ENCODE assay signal across 8 mouse cellular contexts in the genomic region with DNA sequence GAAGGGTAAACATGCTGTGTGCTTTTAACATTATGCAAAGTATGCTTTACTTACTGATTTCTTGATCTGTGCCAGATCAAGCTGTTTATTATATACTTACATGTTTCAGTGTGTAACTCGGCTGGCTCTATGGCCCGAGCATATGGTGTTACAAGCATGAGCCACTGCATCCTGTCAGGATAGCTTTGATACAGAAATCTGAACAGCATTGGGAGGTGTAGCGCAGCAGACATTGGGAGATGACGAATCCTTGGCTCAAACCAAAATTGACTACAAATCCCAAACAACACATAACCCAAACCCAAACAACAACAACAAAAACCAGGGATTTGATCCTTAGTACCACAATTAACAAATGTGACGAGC. TPM values are rescaled to one million over a fixed set of nuclear protein-coding genes. Genes with fewer than 3 reads are reported as not detected.
DNase-seq lines count a peak whose midpoint lies in the region; ATAC-seq lines count a peak whose summit lies in the region.

No protein-coding gene starts in this region.

- no peaks in the 10 kb centered on the region for H3K9me3 ChIP-seq in kidney, embryonic 16.5 days (ENCODE audit: low read length)
- H3K9me3 ChIP-seq in hindbrain, embryonic 16.5 days (ENCODE audit: control insufficient read depth, low read length) = no peaks in the 10 kb centered on the region
- H3K9me3 ChIP-seq in midbrain, embryonic 16.5 days (replicated peaks; ENCODE audit: control insufficient read depth, low read length, poor library complexity, severe bottlenecking) = no peaks in the 10 kb centered on the region

- peak overlapping the region; percentile 82 for H3K4me2 ChIP-seq in kidney, embryonic 16.5 days (replicated peaks; ENCODE audit: low read depth, low read length)
- peak overlapping the region; percentile 89 for H3K4me2 ChIP-seq in hindbrain, embryonic 16.5 days (ENCODE audit: low read length)
- H3K4me2 ChIP-seq in midbrain, embryonic 16.5 days (ENCODE audit: low read length) = peak overlapping the region; percentile 91

- H3K4me3 ChIP-seq in kidney, embryonic 16.5 days (ENCODE audit: low read length) = peak overlapping the region; percentile 96
- peak overlapping the region; percentile 68 for H3K4me3 ChIP-seq in brown adipose tissue, adult 24 weeks (ENCODE audit: insufficient read depth, low read depth, low read length)
- peak overlapping the region; percentile 93 for H3K4me3 ChIP-seq in hindbrain, embryonic 16.5 days (ENCODE audit: low read length)
- H3K4me3 ChIP-seq in midbrain, embryonic 16.5 days (ENCODE audit: low read depth, low read length) = peak overlapping the region; percentile 85

- H3K27ac ChIP-seq in kidney, embryonic 16.5 days (ENCODE audit: low read length) = peak overlapping the region; percentile 91
- H3K27ac ChIP-seq in brown adipose tissue, adult 24 weeks (replicated peaks; ENCODE audit: low read depth, low read length) = peak overlapping the region; percentile 66
- H3K27ac ChIP-seq in hindbrain, embryonic 16.5 days (ENCODE audit: low read depth, low read length) = peak overlapping the region; percentile 84
- peak overlapping the region; percentile 82 for H3K27ac ChIP-seq in midbrain, embryonic 16.5 days (ENCODE audit: low read length)

- peaks cover 21% of the 10 kb centered on the region for H3K36me3 ChIP-seq in kidney, embryonic 16.5 days (ENCODE audit: insufficient read depth, low read length)
- H3K36me3 ChIP-seq in hindbrain, embryonic 16.5 days (ENCODE audit: control insufficient read depth, insufficient read depth, low read length) = peaks cover 18% of the 10 kb centered on the region
- H3K36me3 ChIP-seq in midbrain, embryonic 16.5 days (ENCODE audit: control insufficient read depth, insufficient read depth, low read length) = no peaks in the 10 kb centered on the region

- no peaks in the 10 kb centered on the region for H3K27me3 ChIP-seq in kidney, embryonic 16.5 days (ENCODE audit: insufficient read depth, low read length)
- H3K27me3 ChIP-seq in hindbrain, embryonic 16.5 days (replicated peaks; ENCODE audit: control insufficient read depth, insufficient read depth, low read length) = no peaks in the 10 kb centered on the region
- H3K27me3 ChIP-seq in midbrain, embryonic 16.5 days (ENCODE audit: control insufficient read depth, insufficient read depth, low read depth, low read length) = no peaks in the 10 kb centered on the region

- H3K9ac ChIP-seq in kidney, embryonic 16.5 days (replicated peaks; ENCODE audit: low read length) = peak overlapping the region; percentile 89
- H3K9ac ChIP-seq in hindbrain, embryonic 16.5 days (ENCODE audit: low read depth, low read length) = peak overlapping the region; percentile 88
- peak overlapping the region; percentile 87 for H3K9ac ChIP-seq in midbrain, embryonic 16.5 days (ENCODE audit: low read depth, low read length)

- peaks cover 19% of the 10 kb centered on the region for H3K4me1 ChIP-seq in kidney, embryonic 16.5 days (ENCODE audit: insufficient read depth, low read length)
- peaks cover 4% of the 10 kb centered on the region; the same call in 1 of the 2 replicates for H3K4me1 ChIP-seq in brown adipose tissue, adult 24 weeks (ENCODE audit: control insufficient read depth, insufficient read depth, insufficient read length, low read length)
- peaks cover 16% of the 10 kb centered on the region for H3K4me1 ChIP-seq in hindbrain, embryonic 16.5 days (ENCODE audit: control insufficient read depth, insufficient read depth, low read depth, low read length)
- H3K4me1 ChIP-seq in midbrain, embryonic 16.5 days (ENCODE audit: control insufficient read depth, insufficient read depth, low read length) = peaks cover 15% of the 10 kb centered on the region

- DNase-seq in kidney, adult 11 months = no peak
- DNase-seq in adrenal gland, adult (ENCODE audit: inconsistent age in 2 of 2, low spot score in 1 of 2) = no peak
- no peak for DNase-seq in cerebellum, postnatal 4 days (ENCODE audit: low spot score in 2 of 2)
- no peak for DNase-seq in cerebellum, adult 9-11 months

- WGBS in kidney, embryonic 16.5 days = 3% methylated on average over 5 of the region's 5 CpGs
- WGBS in hindbrain, embryonic 16.5 days = 6% methylated on average over 5 of the region's 5 CpGs
- WGBS in midbrain, embryonic 16.5 days = 6% methylated on average over 5 of the region's 5 CpGs

- no peak for ATAC-seq in kidney, embryonic 16.5 days (ENCODE audit: low FRiP score, low TSS enrichment)
- peak; percentile 53 for ATAC-seq in hindbrain, embryonic 16.5 days
- peak; percentile 43; the same call in 1 of the 2 replicates for ATAC-seq in midbrain, embryonic 16.5 days

RNA-seq across cellular contexts. Expression of gene 2310039H08Rik, which starts 0.4 kb away (rescaled TPM):
- polyA plus RNA-seq in kidney, embryonic 16.5 days (2015; fragmentation: Nextera tagmentation; extraction: Ambion mirVana) = 76.1 and 89.9 TPM in 2 replicates
- 62.8 and 70.6 TPM in 2 replicates for polyA plus RNA-seq in brown adipose tissue, adult 24 weeks (2012; ENCODE audit: insufficient read depth, insufficient read length, missing spikeins)
- 49.8 and 57.2 TPM in 2 replicates for polyA plus RNA-seq in hindbrain, embryonic 16.5 days (2015; fragmentation: Nextera tagmentation; extraction: Ambion mirVana)
- polyA plus RNA-seq in midbrain, embryonic 16.5 days (2015; fragmentation: Nextera tagmentation; extraction: Ambion mirVana) = 48.1 and 53.7 TPM in 2 replicates

RNA-seq across cellular contexts. Expression of gene Ptcra, which starts 8.5 kb away (rescaled TPM):
- 0.22 and 0.29 TPM in 2 replicates for polyA plus RNA-seq in kidney, embryonic 16.5 days (2015; fragmentation: Nextera tagmentation; extraction: Ambion mirVana)
- polyA plus RNA-seq in brown adipose tissue, adult 24 weeks (2012; ENCODE audit: insufficient read depth, insufficient read length, missing spikeins) = not detected in 2 replicates
- 0.16 TPM in 1 of 2 replicates, not detected in the other for polyA plus RNA-seq in hindbrain, embryonic 16.5 days (2015; fragmentation: Nextera tagmentation; extraction: Ambion mirVana)
- polyA plus RNA-seq in midbrain, embryonic 16.5 days (2015; fragmentation: Nextera tagmentation; extraction: Ambion mirVana) = not detected in 2 replicates

RNA-seq across cellular contexts. Expression of gene Rpl7l1, which starts 10.5 kb away (rescaled TPM):
- polyA plus RNA-seq in kidney, embryonic 16.5 days (2015; fragmentation: Nextera tagmentation; extraction: Ambion mirVana) = 165 and 173 TPM in 2 replicates
- polyA plus RNA-seq in brown adipose tissue, adult 24 weeks (2012; ENCODE audit: insufficient read depth, insufficient read length, missing spikeins) = 51.1 and 77.6 TPM in 2 replicates
- 75.5 and 80.4 TPM in 2 replicates for polyA plus RNA-seq in hindbrain, embryonic 16.5 days (2015; fragmentation: Nextera tagmentation; extraction: Ambion mirVana)
- 78.4 and 84.2 TPM in 2 replicates for polyA plus RNA-seq in midbrain, embryonic 16.5 days (2015; fragmentation: Nextera tagmentation; extraction: Ambion mirVana)

RNA-seq across cellular contexts. Expression of gene Cnpy3, which starts 20.0 kb away (rescaled TPM):
- 85.9 and 94.5 TPM in 2 replicates for polyA plus RNA-seq in kidney, embryonic 16.5 days (2015; fragmentation: Nextera tagmentation; extraction: Ambion mirVana)
- 14.2 and 16.3 TPM in 2 replicates for polyA plus RNA-seq in brown adipose tissue, adult 24 weeks (2012; ENCODE audit: insufficient read depth, insufficient read length, missing spikeins)
- polyA plus RNA-seq in hindbrain, embryonic 16.5 days (2015; fragmentation: Nextera tagmentation; extraction: Ambion mirVana) = 71.4 and 78.0 TPM in 2 replicates
- 67.7 and 67.8 TPM in 2 replicates for polyA plus RNA-seq in midbrain, embryonic 16.5 days (2015; fragmentation: Nextera tagmentation; extraction: Ambion mirVana)

RNA-seq across cellular contexts. Expression of gene Gnmt, which starts 43.1 kb away (rescaled TPM):
- 2.4 and 2.7 TPM in 2 replicates for polyA plus RNA-seq in kidney, embryonic 16.5 days (2015; fragmentation: Nextera tagmentation; extraction: Ambion mirVana)
- 4.0 TPM in 1 of 2 replicates, not detected in the other for polyA plus RNA-seq in brown adipose tissue, adult 24 weeks (2012; ENCODE audit: insufficient read depth, insufficient read length, missing spikeins)
- polyA plus RNA-seq in hindbrain, embryonic 16.5 days (2015; fragmentation: Nextera tagmentation; extraction: Ambion mirVana) = 1.1 and 1.7 TPM in 2 replicates
- 0.68 and 0.83 TPM in 2 replicates for polyA plus RNA-seq in midbrain, embryonic 16.5 days (2015; fragmentation: Nextera tagmentation; extraction: Ambion mirVana)
